Mouse (Mus musculus) liver (tissue): ENCODE measurements at regions not wholly inside any gene's neighbourhood (a gene's known extent, or its start where the extent isn't known, plus 50 kb on each side); places are given as distances from the start of the nearest gene placed in this dataset.

Experiments used
- DNase-seq: peaks from one replicate; pipeline ENCODE4 v3.0.0-alpha.2; 2020; ENCODE audit warnings: mixed read lengths

DNA sequence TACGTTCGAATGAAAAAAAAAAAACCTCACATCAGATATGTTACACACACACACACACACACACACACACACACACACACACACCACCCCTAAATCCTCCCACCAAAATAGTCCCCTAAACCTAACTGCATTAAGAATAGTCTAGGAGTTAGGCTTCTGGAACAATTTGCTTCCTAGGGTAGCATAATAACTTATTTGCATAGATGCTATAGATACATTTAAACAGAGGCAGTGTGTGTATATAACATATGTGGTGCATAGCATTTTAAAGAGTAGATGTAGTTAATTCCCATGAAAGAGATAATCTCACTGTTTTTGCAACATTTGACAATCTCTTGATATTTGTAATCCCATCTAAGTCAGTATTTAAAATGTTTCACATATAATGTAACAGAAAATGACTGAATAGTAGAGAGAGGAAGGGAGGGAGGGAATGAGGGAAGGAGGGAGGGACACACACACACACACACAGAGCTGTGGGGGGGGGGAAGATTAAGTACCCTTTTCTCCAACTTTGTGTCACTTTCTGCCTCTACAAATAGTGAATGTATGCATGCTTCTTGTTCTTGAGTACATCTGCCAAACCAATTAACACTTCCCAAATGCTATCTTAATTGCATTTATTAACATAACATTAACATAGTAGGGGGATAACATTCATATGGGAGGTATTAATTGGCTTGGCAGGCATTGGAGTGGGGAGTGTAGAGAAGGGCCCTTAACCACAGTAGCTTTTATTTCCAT is 127.7 kb upstream of the Tle1 start:
- DNase-seq = no peak

DNA sequence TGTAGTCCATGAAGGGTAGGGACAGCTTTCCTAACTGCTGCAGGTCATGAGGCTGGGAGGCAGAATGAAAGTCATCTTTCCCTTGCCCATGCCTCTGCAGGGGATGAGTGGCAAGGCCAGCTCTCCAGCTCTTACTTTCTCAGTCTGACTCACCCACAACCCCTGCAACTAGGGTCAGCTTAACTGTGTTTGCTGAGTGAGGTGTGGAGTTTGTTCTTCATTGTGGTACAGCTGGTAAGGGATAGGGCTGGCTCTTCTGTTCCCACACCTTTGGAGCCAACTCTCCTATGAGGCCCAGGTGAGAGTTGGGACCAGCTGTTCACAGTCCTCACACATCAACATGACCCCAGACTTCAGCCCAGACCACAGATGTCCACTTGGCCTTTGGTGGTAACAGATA is 124.2 kb upstream of the Tle1 start:
- no peak for DNase-seq

DNA sequence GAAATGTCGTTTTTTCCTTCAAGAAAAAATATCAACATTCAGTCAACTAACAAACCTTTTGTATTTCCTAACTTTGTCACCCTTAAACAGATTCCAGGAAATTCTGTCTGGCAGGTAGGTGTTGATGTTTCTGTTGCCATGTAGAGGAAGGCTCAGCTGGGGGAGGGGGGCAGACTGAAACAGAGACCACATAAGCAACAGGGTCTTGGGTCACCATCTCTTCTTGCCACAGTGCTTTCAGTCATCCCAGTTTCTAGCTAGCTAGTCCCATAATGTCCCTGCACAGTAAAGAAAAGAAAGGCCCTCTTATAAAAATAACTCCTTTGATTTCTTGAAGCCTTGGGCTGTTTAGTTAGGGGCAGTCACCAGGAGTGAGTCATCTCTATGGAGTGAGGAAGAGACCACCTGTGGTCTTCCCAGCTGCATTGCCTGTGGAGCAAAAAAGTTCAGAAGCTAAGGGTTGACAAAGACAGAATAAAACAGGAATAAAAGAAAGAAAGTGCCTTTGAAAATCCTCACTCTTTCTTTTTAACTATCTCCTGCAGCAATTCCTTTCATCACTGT is 84.5 kb upstream of the Tle1 start:
- no peak for DNase-seq

DNA sequence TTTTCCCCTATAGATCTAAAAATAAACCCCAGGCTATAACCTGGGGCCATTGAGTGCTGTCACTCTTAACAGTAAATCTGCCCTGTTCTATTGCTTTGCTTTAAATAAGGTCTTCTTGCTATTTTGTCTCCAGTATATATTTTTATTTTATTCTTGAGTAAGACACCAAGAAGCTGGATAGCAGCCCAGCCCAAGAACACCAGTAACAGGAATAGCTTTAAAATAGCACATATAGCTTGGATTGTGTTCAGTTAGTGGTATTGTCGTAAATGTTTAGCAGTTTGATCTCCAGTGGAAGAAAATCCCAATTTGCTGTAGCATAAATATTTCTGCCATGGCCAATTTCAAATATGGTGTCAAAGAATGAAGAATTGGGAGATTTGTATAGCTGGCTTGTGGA is 49.8 kb upstream of the Tle1 start:
- no peak for DNase-seq
